In genomic region chr17:62690256-62690655, GRCm38 (mm10) we compare ENCODE assay signal across 15 mouse cellular contexts.
DNase-seq lines count a peak whose midpoint lies in the region; ATAC-seq and TF ChIP-seq lines count a peak whose summit lies in the region.
"Had no signal": no experiment of that assay in that cellular context is flagged by ENCODE, and none has a peak within 500 bp of the region (broad histone marks: within the 10 kb centered on the region; RNA-seq: fewer than 3 reads in every experiment).

No protein-coding gene starts in this region.

- TF ChIP-seq POLR2A in kidney, adult 2 months (IDR thresholded peaks at IDR 0.05; ENCODE audit: low read depth, low read length) = no peak

- no peak for TF ChIP-seq CTCF in kidney, adult 2 months (conservative IDR thresholded peaks at IDR 0.05; ENCODE audit: insufficient read depth, insufficient read length, low read depth, low read length)

- no peak overlapping the region for H3K9ac ChIP-seq in lung, embryonic 15.5 days
- H3K9ac ChIP-seq in embryonic facial prominence, embryonic 14.5 days (ENCODE audit: low read depth, low read length) = no peak overlapping the region
- H3K9ac ChIP-seq: hindbrain, embryonic 15.5 days; liver, embryonic 13.5 days had no signal

- no peak overlapping the region for H3K4me2 ChIP-seq in lung, embryonic 15.5 days
- no peak overlapping the region for H3K4me2 ChIP-seq in embryonic facial prominence, embryonic 14.5 days (ENCODE audit: low read depth, low read length)
- H3K4me2 ChIP-seq: hindbrain, embryonic 15.5 days; liver, embryonic 13.5 days had no signal

- H3K36me3 ChIP-seq in kidney, adult 2 months (ENCODE audit: control insufficient read depth, insufficient read depth, low read length) = no peaks in the 10 kb centered on the region
- no peaks in the 10 kb centered on the region for H3K36me3 ChIP-seq in lung, embryonic 15.5 days
- no peaks in the 10 kb centered on the region for H3K36me3 ChIP-seq in embryonic facial prominence, embryonic 14.5 days (ENCODE audit: control insufficient read depth, insufficient read depth, low read length)
- H3K36me3 ChIP-seq: hindbrain, embryonic 15.5 days; liver, embryonic 13.5 days had no signal

- intact Hi-C loops in left cerebral cortex, postnatal 10 days (cut with DNase I) = no loop called here

- 58% methylated on average over 8 of the region's 8 CpGs for WGBS in kidney, adult 2 months
- 31% methylated on average over 8 of the region's 8 CpGs for WGBS in lung, embryonic 15.5 days
- 51% methylated on average over 8 of the region's 8 CpGs for WGBS in embryonic facial prominence, embryonic 14.5 days

- H3K9me3 ChIP-seq in lung, embryonic 15.5 days = no peaks in the 10 kb centered on the region
- H3K9me3 ChIP-seq in embryonic facial prominence, embryonic 14.5 days (ENCODE audit: control insufficient read depth, low read length) = no peaks in the 10 kb centered on the region
- H3K9me3 ChIP-seq: hindbrain, embryonic 15.5 days; liver, embryonic 13.5 days had no signal

- DNase-seq in kidney, adult 2 months = peak; percentile 25
- no peak for DNase-seq in kidney, adult 11 months
- no peak for DNase-seq in lung, postnatal 10 days
- peak; percentile 83 for DNase-seq in embryonic facial prominence, embryonic 14.5 days (ENCODE audit: low spot score)
- peak; percentile 49 for DNase-seq in lung, postnatal 25 days (ENCODE audit: low spot score)
- no peak for DNase-seq in spleen, adult 18-20 months
- DNase-seq in left cerebral cortex, postnatal 10 days (ENCODE audit: extremely low spot score in 1 of 2, low spot score in 2 of 2) = no peak
- DNase-seq: adrenal gland, postnatal 25 days; liver, embryonic 13.5 days; right cerebral cortex, postnatal 25 days; thymus, postnatal 14 days had no signal

- no peak overlapping the region for H3K27ac ChIP-seq in kidney, adult 2 months (ENCODE audit: insufficient read depth, low read depth, low read length)
- H3K27ac ChIP-seq in lung, embryonic 15.5 days = no peak overlapping the region
- H3K27ac ChIP-seq in embryonic facial prominence, embryonic 14.5 days (replicated peaks; ENCODE audit: low read depth, low read length) = no peak overlapping the region
- H3K27ac ChIP-seq: hindbrain, embryonic 15.5 days; liver, embryonic 13.5 days had no signal

- no peaks in the 10 kb centered on the region for H3K27me3 ChIP-seq in kidney, adult 2 months (replicated peaks; ENCODE audit: control insufficient read depth, insufficient read depth, low read length)
- H3K27me3 ChIP-seq in lung, embryonic 15.5 days = no peaks in the 10 kb centered on the region
- H3K27me3 ChIP-seq in embryonic facial prominence, embryonic 14.5 days (replicated peaks; ENCODE audit: control insufficient read depth, insufficient read depth, low read length) = no peaks in the 10 kb centered on the region
- H3K27me3 ChIP-seq: hindbrain, embryonic 15.5 days; liver, embryonic 13.5 days; megakaryocyte, embryonic 14.5 days had no signal

- peak; percentile 50; the same call in 1 of the 2 replicates for ATAC-seq in lung, embryonic 15.5 days (ENCODE audit: borderline replicate concordance, extremely low read depth, low FRiP score, low TSS enrichment)
- peak; percentile 32; the same call in 1 of the 2 replicates for ATAC-seq in embryonic facial prominence, embryonic 14.5 days (ENCODE audit: low read depth)

- H3K4me3 ChIP-seq in kidney, adult 2 months (ENCODE audit: insufficient read depth, low read depth, low read length) = no peak overlapping the region
- no peak overlapping the region for H3K4me3 ChIP-seq in lung, embryonic 15.5 days
- H3K4me3 ChIP-seq in embryonic facial prominence, embryonic 14.5 days (ENCODE audit: low read depth, low read length) = no peak overlapping the region
- H3K4me3 ChIP-seq: erythroblast, embryonic 14.5 days; hindbrain, embryonic 15.5 days; liver, embryonic 13.5 days; megakaryocyte, embryonic 14.5 days had no signal

- H3K4me1 ChIP-seq in kidney, adult 2 months (ENCODE audit: control insufficient read depth, insufficient read depth, low read length) = no peaks in the 10 kb centered on the region; the same call in 1 of the 2 replicates
- peaks cover 4% of the 10 kb centered on the region; the same call in 1 of the 2 replicates for H3K4me1 ChIP-seq in lung, embryonic 15.5 days
- H3K4me1 ChIP-seq in embryonic facial prominence, embryonic 14.5 days (ENCODE audit: control insufficient read depth, insufficient read depth, low read length) = peaks cover 14% of the 10 kb centered on the region
- H3K4me1 ChIP-seq: liver, embryonic 13.5 days; megakaryocyte, embryonic 14.5 days had no signal

Comparison
In these comparisons a context has a peak if more than half of its experiments do, and no peak if none do; other contexts are left out.
1. DNase-seq: peak in kidney, adult 2 months (single experiment), embryonic facial prominence, embryonic 14.5 days (single experiment) and lung, postnatal 25 days (single experiment); none in kidney, adult 11 months (single experiment), lung, postnatal 10 days (single experiment), spleen, adult 18-20 months (0 of 2) and left cerebral cortex, postnatal 10 days (0 of 2).